Mouse (Mus musculus): ENCODE results near the gene Cln6. TPM values are rescaled to one million over a fixed set of nuclear protein-coding genes. Genes with fewer than 3 reads are reported as not detected.

Cln6 gene
- polyA plus RNA-seq, 1 experiment, result 14.2 TPM

GRCm38 (mm10) chr9:62826456-62826855, 12.1 kb upstream of the Cln6 start:
- Histone ChIP-seq H3K79me3 (ENCODE audit: low read depth) (no peaks in the 10 kb centered on the region), H3ac (ENCODE audit: control insufficient read depth, insufficient read length, low read depth) (no peak overlapping the region), H3K27me3 (ENCODE audit: control insufficient read depth, insufficient read depth, insufficient read length) (no peaks in the 10 kb centered on the region), H3K36me3 (ENCODE audit: control insufficient read depth, insufficient read depth) (no peaks in the 10 kb centered on the region), H3K4me3 (ENCODE audit: insufficient read depth, poor library complexity, severe bottlenecking) (no peak overlapping the region), H3K79me2 (ENCODE audit: control insufficient read depth, insufficient read depth) (no peaks in the 10 kb centered on the region)
- TF ChIP-seq CTCF (IDR thresholded peaks at IDR 0.05; ENCODE audit: control insufficient read depth, insufficient read depth, insufficient read length), result no peak
- TF ChIP-seq MYOG (IDR thresholded peaks at IDR 0.05; ENCODE audit: control insufficient read depth, extremely low read depth, insufficient read length), result no peak
- no peak for TF ChIP-seq MYOD1 (IDR thresholded peaks at IDR 0.05; ENCODE audit: control insufficient read depth, insufficient read length, low read depth)
- no peak for TF ChIP-seq USF1 (IDR thresholded peaks at IDR 0.05; ENCODE audit: low read depth)
- no peak for TF ChIP-seq MAX (IDR thresholded peaks at IDR 0.05)
- no peak for TF ChIP-seq CEBPB (IDR thresholded peaks at IDR 0.05; ENCODE audit: low read depth)
- TF ChIP-seq FOSL1 (IDR thresholded peaks at IDR 0.05; ENCODE audit: insufficient read depth, low read length, poor library complexity, severe bottlenecking), result no peak

- Histone ChIP-seq H3K27me3 (ENCODE audit: control insufficient read depth, insufficient read depth, insufficient read length) (no peaks in the 10 kb centered on the region), H3K79me2 (ENCODE audit: control insufficient read depth, insufficient read depth) (no peaks in the 10 kb centered on the region), H3K36me3 (ENCODE audit: control insufficient read depth, insufficient read depth) (no peaks in the 10 kb centered on the region), H3ac (ENCODE audit: control insufficient read depth, insufficient read length, low read depth) (no peak overlapping the region), H3K4me3 (ENCODE audit: insufficient read depth, poor library complexity, severe bottlenecking) (no peak overlapping the region), H3K79me3 (ENCODE audit: low read depth) (no peaks in the 10 kb centered on the region)
- no peak for TF ChIP-seq FOSL1 (IDR thresholded peaks at IDR 0.05; ENCODE audit: insufficient read depth, low read length, poor library complexity, severe bottlenecking)
- no peak for TF ChIP-seq MYOG (IDR thresholded peaks at IDR 0.05; ENCODE audit: control insufficient read depth, extremely low read depth, insufficient read length)
- TF ChIP-seq CTCF (IDR thresholded peaks at IDR 0.05; ENCODE audit: control insufficient read depth, insufficient read depth, insufficient read length), result no peak
- no peak for TF ChIP-seq MAX (IDR thresholded peaks at IDR 0.05)
- no peak for TF ChIP-seq MYOD1 (IDR thresholded peaks at IDR 0.05; ENCODE audit: control insufficient read depth, insufficient read length, low read depth)
- no peak for TF ChIP-seq USF1 (IDR thresholded peaks at IDR 0.05; ENCODE audit: low read depth)
- TF ChIP-seq CEBPB (IDR thresholded peaks at IDR 0.05; ENCODE audit: low read depth), result no peak
Observed at GRCm38 (mm10) chr9:62827939-62828652, 10.5 kb upstream of the Cln6 start.

DNA sequence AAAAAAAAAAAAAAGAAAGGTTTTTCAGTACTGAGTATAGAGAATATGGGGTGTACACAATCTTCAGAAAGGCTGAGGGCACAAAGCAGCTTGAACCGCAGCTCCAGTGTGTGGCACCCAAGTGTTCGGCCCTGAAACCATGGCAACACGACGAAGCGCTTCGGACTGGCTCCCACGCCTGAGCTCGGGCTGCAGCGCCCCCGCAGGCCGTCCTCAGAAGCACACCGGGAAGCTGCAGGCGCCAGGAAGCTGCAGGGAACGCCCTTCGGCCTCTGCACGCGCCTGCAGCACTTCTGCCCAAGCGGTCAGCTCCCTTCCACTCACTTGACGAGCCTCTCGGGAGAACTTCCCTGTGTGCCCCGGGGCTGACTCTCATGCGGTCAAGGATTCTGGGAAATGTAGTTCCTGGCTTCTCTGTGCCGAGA, 9.9 kb upstream of the Cln6 start:
- H3K27me3 ChIP-seq (ENCODE audit: control insufficient read depth, insufficient read depth, insufficient read length), result no peaks in the 10 kb centered on the region
- no peak overlapping the region for H3K4me3 ChIP-seq (ENCODE audit: insufficient read depth, poor library complexity, severe bottlenecking)
- no peak overlapping the region for H3ac ChIP-seq (ENCODE audit: control insufficient read depth, insufficient read length, low read depth)
- no peaks in the 10 kb centered on the region for H3K79me3 ChIP-seq (ENCODE audit: low read depth)
- no peaks in the 10 kb centered on the region for H3K36me3 ChIP-seq (ENCODE audit: control insufficient read depth, insufficient read depth)
- no peak for TF ChIP-seq CEBPB (IDR thresholded peaks at IDR 0.05; ENCODE audit: low read depth)
- no peak for TF ChIP-seq USF1 (IDR thresholded peaks at IDR 0.05; ENCODE audit: low read depth)
- TF ChIP-seq FOSL1 (IDR thresholded peaks at IDR 0.05; ENCODE audit: insufficient read depth, low read length, poor library complexity, severe bottlenecking), result no peak
- peak; percentile 91 for TF ChIP-seq MAX (IDR thresholded peaks at IDR 0.05)
- no peak for TF ChIP-seq MYOD1 (IDR thresholded peaks at IDR 0.05; ENCODE audit: control insufficient read depth, insufficient read length, low read depth)
- peak; percentile 97 for TF ChIP-seq CTCF (IDR thresholded peaks at IDR 0.05; ENCODE audit: control insufficient read depth, insufficient read depth, insufficient read length)
- TF ChIP-seq MYOG (IDR thresholded peaks at IDR 0.05; ENCODE audit: control insufficient read depth, extremely low read depth, insufficient read length), result no peak
- no peaks in the 10 kb centered on the region for H3K79me2 ChIP-seq (ENCODE audit: control insufficient read depth, insufficient read depth)

DNA sequence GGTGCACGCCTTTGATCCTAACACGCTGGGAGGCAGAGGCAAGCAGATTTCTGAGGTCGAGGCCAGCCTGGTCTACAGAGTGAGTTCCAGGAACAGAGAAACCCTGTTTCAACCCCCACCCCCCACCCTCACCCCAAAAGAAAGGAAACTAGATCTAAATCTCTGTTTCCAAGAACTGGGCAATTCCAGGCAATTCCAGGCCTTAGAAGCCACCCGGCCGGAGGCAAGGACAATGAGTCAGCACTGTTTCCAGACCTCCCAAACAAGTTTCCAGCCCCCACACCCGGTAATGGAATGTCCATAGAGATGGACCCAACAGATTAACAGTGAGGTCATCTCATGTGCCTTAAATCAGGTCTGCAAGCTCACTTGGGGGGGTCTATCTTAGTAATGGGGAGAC, 8.7 kb upstream of the Cln6 start:
- TF ChIP-seq USF1 (IDR thresholded peaks at IDR 0.05; ENCODE audit: low read depth), result no peak
- no peak for TF ChIP-seq CEBPB (IDR thresholded peaks at IDR 0.05; ENCODE audit: low read depth)
- TF ChIP-seq MAX (IDR thresholded peaks at IDR 0.05), result no peak
- no peak for TF ChIP-seq CTCF (IDR thresholded peaks at IDR 0.05; ENCODE audit: control insufficient read depth, insufficient read depth, insufficient read length)
- TF ChIP-seq MYOD1 (IDR thresholded peaks at IDR 0.05; ENCODE audit: control insufficient read depth, insufficient read length, low read depth), result no peak
- TF ChIP-seq FOSL1 (IDR thresholded peaks at IDR 0.05; ENCODE audit: insufficient read depth, low read length, poor library complexity, severe bottlenecking), result no peak
- TF ChIP-seq MYOG (IDR thresholded peaks at IDR 0.05; ENCODE audit: control insufficient read depth, extremely low read depth, insufficient read length), result no peak
- Histone ChIP-seq H3K36me3 (ENCODE audit: control insufficient read depth, insufficient read depth) (no peaks in the 10 kb centered on the region), H3K79me2 (ENCODE audit: control insufficient read depth, insufficient read depth) (no peaks in the 10 kb centered on the region), H3ac (ENCODE audit: control insufficient read depth, insufficient read length, low read depth) (no peak overlapping the region), H3K4me3 (ENCODE audit: insufficient read depth, poor library complexity, severe bottlenecking) (no peak overlapping the region), H3K27me3 (ENCODE audit: control insufficient read depth, insufficient read depth, insufficient read length) (no peaks in the 10 kb centered on the region), H3K79me3 (ENCODE audit: low read depth) (no peaks in the 10 kb centered on the region)

GRCm38 (mm10) chr9:62834906-62835305, 3.7 kb upstream of the Cln6 start:
- no peak for TF ChIP-seq MAX (IDR thresholded peaks at IDR 0.05)
- TF ChIP-seq MYOG (IDR thresholded peaks at IDR 0.05; ENCODE audit: control insufficient read depth, extremely low read depth, insufficient read length), result no peak
- no peak for TF ChIP-seq CTCF (IDR thresholded peaks at IDR 0.05; ENCODE audit: control insufficient read depth, insufficient read depth, insufficient read length)
- no peak for TF ChIP-seq MYOD1 (IDR thresholded peaks at IDR 0.05; ENCODE audit: control insufficient read depth, insufficient read length, low read depth)
- TF ChIP-seq FOSL1 (IDR thresholded peaks at IDR 0.05; ENCODE audit: insufficient read depth, low read length, poor library complexity, severe bottlenecking), result no peak
- TF ChIP-seq USF1 (IDR thresholded peaks at IDR 0.05; ENCODE audit: low read depth), result no peak
- no peak for TF ChIP-seq CEBPB (IDR thresholded peaks at IDR 0.05; ENCODE audit: low read depth)
- H3K27me3 ChIP-seq (ENCODE audit: control insufficient read depth, insufficient read depth, insufficient read length), result no peaks in the 10 kb centered on the region
- H3K36me3 ChIP-seq (ENCODE audit: control insufficient read depth, insufficient read depth), result no peaks in the 10 kb centered on the region
- no peaks in the 10 kb centered on the region for H3K79me2 ChIP-seq (ENCODE audit: control insufficient read depth, insufficient read depth)
- no peak overlapping the region for H3ac ChIP-seq (ENCODE audit: control insufficient read depth, insufficient read length, low read depth)
- H3K4me3 ChIP-seq (ENCODE audit: insufficient read depth, poor library complexity, severe bottlenecking), result no peak overlapping the region
- no peaks in the 10 kb centered on the region for H3K79me3 ChIP-seq (ENCODE audit: low read depth)
